Mouse (Mus musculus): ENCODE results near the gene Naa15. TPM values are rescaled to one million over a fixed set of nuclear protein-coding genes. Genes with fewer than 3 reads are reported as not detected.

Gene Naa15
- 27.6 and 34.1 TPM in 2 replicates for total RNA-seq (2012; rRNA removed)
- total RNA-seq (2014; rRNA removed): 59.0 and 59.9 TPM in 2 replicates
- polyA plus RNA-seq (2012; ENCODE audit: insufficient read length, low read depth): 85.8 and 95.3 TPM in 2 replicates

GRCm38 (mm10) chr3:51415098-51416072 is at the start of gene Naa15:
Gene Naa15, plus strand, starts transcription at chr3:51415148.
- in situ Hi-C loops (cut with MboI; ENCODE audit: low pct_ligation_motif_present, low pct_unique_long_range_greater_than_20kb, low sequenced_read_pairs) (no loop called here), dilution Hi-C loops (cut with MboI; ENCODE audit: extremely low pct_ligation_motif_present, extremely low pct_unique_long_range_greater_than_20kb, low sequenced_read_pairs) (no loop called here)
- H3K4me1 ChIP-seq (ENCODE audit: control insufficient read depth in 1 of 2, insufficient read depth in 2 of 2): peaks cover 0 to 41% of the 10 kb centered on the region in 2 experiments; a peak in 2 of 4 replicates
- peaks cover 0 to 21% of the 10 kb centered on the region in 2 experiments for H3K36me3 ChIP-seq (replicated peaks in 1 of 2; ENCODE audit: control insufficient read depth in 1 of 2, insufficient read depth in 1 of 2, low read length in 1 of 2)
- H3K27me3 ChIP-seq (replicated peaks): no peaks in the 10 kb centered on the region
- peaks cover 52% of the 10 kb centered on the region for H3K79me2 ChIP-seq (replicated peaks; ENCODE audit: control insufficient read depth, extremely low read depth, insufficient read depth, poor library complexity, severe bottlenecking)
- H3K4me3 ChIP-seq (replicated peaks in 1 of 3; ENCODE audit: low read depth in 2 of 3, low read length in 2 of 3, poor library complexity in 1 of 3): peak within 1 kb of the TSS; percentile 82 to 91 (median 91)
- no peaks in the 10 kb centered on the region for H3K9me3 ChIP-seq (replicated peaks; ENCODE audit: low read length)
- peak; percentile 92 for DNase-seq (ENCODE audit: extremely low read depth)
- H3K27ac ChIP-seq (ENCODE audit: insufficient read depth, low read depth): peak within 1 kb of the TSS; percentile 69; the same call in 1 of the 2 replicates
- H3K4me2 ChIP-seq (ENCODE audit: insufficient read depth, low read depth, poor library complexity, severe bottlenecking): peak within 1 kb of the TSS; percentile 94
- H3K9ac ChIP-seq (ENCODE audit: insufficient read depth, low read depth): peak within 1 kb of the TSS; percentile 97
- TF ChIP-seq ZC3H11A (IDR thresholded peaks at IDR 0.05; ENCODE audit: low read depth, low read length): no peak
- TF ChIP-seq MYC (IDR thresholded peaks at IDR 0.05; ENCODE audit: low read depth, low read length): peak; percentile 79; the same call in 1 of the 2 replicates
- TF ChIP-seq HCFC1 (IDR thresholded peaks at IDR 0.05; ENCODE audit: low read depth, low read length): peak; percentile 94
- TF ChIP-seq ETS1 (conservative IDR thresholded peaks at IDR 0.05; ENCODE audit: low read depth, low read length): no peak; the same call in 1 of the 2 replicates
- peak; percentile 77 for TF ChIP-seq CHD2 (IDR thresholded peaks at IDR 0.05; ENCODE audit: low read length)
- peak; percentile 76 for TF ChIP-seq TCF12 (IDR thresholded peaks at IDR 0.05; ENCODE audit: low read depth, low read length)
- TF ChIP-seq SIN3A (IDR thresholded peaks at IDR 0.05; ENCODE audit: low read length): peak; percentile 80
- 0 out of 2 replicates have a peak, but pooled peaks have one; percentile 40 for TF ChIP-seq TBP (conservative IDR thresholded peaks at IDR 0.05; ENCODE audit: low read depth, low read length)
- no peak for TF ChIP-seq MAFK (IDR thresholded peaks at IDR 0.05; ENCODE audit: insufficient replicate concordance, low read length)
- no peak for TF ChIP-seq USF2 (conservative IDR thresholded peaks at IDR 0.05; ENCODE audit: low read depth, low read length)
- TF ChIP-seq RAD21 (IDR thresholded peaks at IDR 0.05; ENCODE audit: low read depth, low read length): no peak
- peak; percentile 72 for TF ChIP-seq ELF1 (IDR thresholded peaks at IDR 0.05; ENCODE audit: low read depth, low read length)
- TF ChIP-seq SMC3 (IDR thresholded peaks at IDR 0.05; ENCODE audit: low read depth, low read length): no peak
- TF ChIP-seq UBTF (IDR thresholded peaks at IDR 0.05; ENCODE audit: low read depth, low read length): no peak
- no peak for TF ChIP-seq JUN (IDR thresholded peaks at IDR 0.05; ENCODE audit: insufficient read depth, low read depth, low read length)
- peak; percentile 86 for TF ChIP-seq NELFE (IDR thresholded peaks at IDR 0.05; ENCODE audit: low read depth, low read length)
- 0 out of 2 replicates have a peak, but pooled peaks have one; percentile 54 for TF ChIP-seq CHD1 (IDR thresholded peaks at IDR 0.05; ENCODE audit: low read depth, low read length)
- TF ChIP-seq EP300 (IDR thresholded peaks at IDR 0.05; ENCODE audit: low read length): no peak
- TF ChIP-seq KAT2A (IDR thresholded peaks at IDR 0.05; ENCODE audit: insufficient replicate concordance, low read length): peak; percentile 94; the same call in 1 of the 2 replicates
- no peak for TF ChIP-seq JUND (conservative IDR thresholded peaks at IDR 0.05; ENCODE audit: low read depth, low read length)
- TF ChIP-seq MAX (IDR thresholded peaks at IDR 0.05; ENCODE audit: low read length): peak; percentile 90
- TF ChIP-seq RCOR1 (conservative IDR thresholded peaks at IDR 0.05; ENCODE audit: low read depth, low read length): no peak
- TF ChIP-seq USF1 (IDR thresholded peaks at IDR 0.05; ENCODE audit: low read depth, low read length): peak; percentile 58
- no peak for TF ChIP-seq E2F4 (IDR thresholded peaks at IDR 0.05; ENCODE audit: insufficient replicate concordance, low read depth, low read length)
- TF ChIP-seq POLR2AphosphoS2 (IDR thresholded peaks at IDR 0.05; ENCODE audit: low read depth, low read length): peak; percentile 63; the same call in 1 of the 2 replicates
- peak; percentile 98 for TF ChIP-seq MXI1 (IDR thresholded peaks at IDR 0.05; ENCODE audit: low read depth, low read length)
- peak; percentile 92 for TF ChIP-seq NRF1 (IDR thresholded peaks at IDR 0.05; ENCODE audit: low read depth, low read length)
- peak; percentile 64 for TF ChIP-seq IRF4 (IDR thresholded peaks at IDR 0.05; ENCODE audit: low read depth, low read length)
- TF ChIP-seq GABPA (IDR thresholded peaks at IDR 0.05; ENCODE audit: insufficient replicate concordance, low read depth, low read length): peak; percentile 11; the same call in 1 of the 2 replicates
- peak; percentile 82 for TF ChIP-seq POLR2A (IDR thresholded peaks at IDR 0.05; ENCODE audit: low read depth, low read length)
- peak; percentile 94; the same call in 1 of the 2 replicates for TF ChIP-seq ZMIZ1 (IDR thresholded peaks at IDR 0.05; ENCODE audit: low read depth, low read length)
- TF ChIP-seq ZKSCAN1 (IDR thresholded peaks at IDR 0.05; ENCODE audit: borderline replicate concordance, low read depth, low read length): no peak
- peak; percentile 32; the same call in 1 of the 2 replicates for TF ChIP-seq MEF2A (IDR thresholded peaks at IDR 0.05; ENCODE audit: borderline replicate concordance, low read depth, low read length)
- TF ChIP-seq PAX5 (IDR thresholded peaks at IDR 0.05; ENCODE audit: low read length): no peak
- TF ChIP-seq MAZ (IDR thresholded peaks at IDR 0.05; ENCODE audit: low read depth, low read length): peak; percentile 68
- TF ChIP-seq ZNF384 (IDR thresholded peaks at IDR 0.05; ENCODE audit: low read depth, low read length): no peak
- TF ChIP-seq CTCF (conservative IDR thresholded peaks at IDR 0.05 in 1 of 2, IDR thresholded peaks at IDR 0.05 in 1 of 2; ENCODE audit: low read depth in 2 of 2, low read length in 2 of 2): no peak

Data from CH12.LX (cell line).